Mouse (Mus musculus): ENCODE measurements around the gene Eml2. TPM values are rescaled to one million over a fixed set of nuclear protein-coding genes. Genes with fewer than 3 reads are reported as not detected.

Eml2 gene
- polyA plus RNA-seq (2015; fragmentation: Illumina TruSeq; extraction: RNeasy Lipid Tissue Mini Kit (QIAGEN cat#74804); ENCODE audit: low read depth, low replicate concordance), result 113 TPM

GRCm38 (mm10) chr7:19175708-19176515, at the start of gene Eml2:
Gene Eml2, plus strand, starts transcription at chr7:19176421.

GRCm38 (mm10) chr7:19148875-19149541, 27.2 kb upstream of the Eml2 start, which contains the start of gene Qpctl:
Gene Qpctl, minus strand, starts transcription at chr7:19149291.

GRCm38 (mm10) chr7:19149626-19150025, 26.6 kb upstream of the Eml2 start, which contains the start of gene Snrpd2:
Gene Snrpd2, plus strand, starts transcription at chr7:19149722.

GRCm38 (mm10) chr7:19165656-19166423, 10.4 kb upstream of the Eml2 start, which contains the start of gene Gipr:
Gene Gipr, minus strand, starts transcription at chr7:19166127.

GRCm38 (mm10) chr7:19211996-19212755, 36.0 kb downstream of the Eml2 start, which contains the start of gene Gpr4:
Gene Gpr4, plus strand, starts transcription at chr7:19212538.

GRCm38 (mm10) chr7:19227883-19228792, 51.9 kb downstream of the Eml2 start, which contains the start of gene Opa3:
Gene Opa3, plus strand, starts transcription at chr7:19228334.

Other genes starting within 250 kb of the Eml2 start
- 0.30 TPM for gene Nanos2, start 189.0 kb upstream of the Eml2 start, polyA plus RNA-seq (2015; fragmentation: Illumina TruSeq; extraction: RNeasy Lipid Tissue Mini Kit (QIAGEN cat#74804); ENCODE audit: low read depth, low replicate concordance)
- gene Mypop, start 185.2 kb upstream of the Eml2 start, polyA plus RNA-seq (2015; fragmentation: Illumina TruSeq; extraction: RNeasy Lipid Tissue Mini Kit (QIAGEN cat#74804); ENCODE audit: low read depth, low replicate concordance), result 33.4 TPM
- gene Irf2bp1, start 172.4 kb upstream of the Eml2 start, polyA plus RNA-seq (2015; fragmentation: Illumina TruSeq; extraction: RNeasy Lipid Tissue Mini Kit (QIAGEN cat#74804); ENCODE audit: low read depth, low replicate concordance), result 28.9 TPM
- not detected for gene Foxa3, start 152.9 kb upstream of the Eml2 start, polyA plus RNA-seq (2015; fragmentation: Illumina TruSeq; extraction: RNeasy Lipid Tissue Mini Kit (QIAGEN cat#74804); ENCODE audit: low read depth, low replicate concordance)
- gene Sympk, start 152.0 kb upstream of the Eml2 start, polyA plus RNA-seq (2015; fragmentation: Illumina TruSeq; extraction: RNeasy Lipid Tissue Mini Kit (QIAGEN cat#74804); ENCODE audit: low read depth, low replicate concordance), result 81.7 TPM
- gene Rsph6a, start 121.7 kb upstream of the Eml2 start, polyA plus RNA-seq (2015; fragmentation: Illumina TruSeq; extraction: RNeasy Lipid Tissue Mini Kit (QIAGEN cat#74804); ENCODE audit: low read depth, low replicate concordance), result 0.18 TPM
- 108 TPM for gene Dmwd, start 100.2 kb upstream of the Eml2 start, polyA plus RNA-seq (2015; fragmentation: Illumina TruSeq; extraction: RNeasy Lipid Tissue Mini Kit (QIAGEN cat#74804); ENCODE audit: low read depth, low replicate concordance)
- 19.0 TPM for gene Dmpk, start 92.6 kb upstream of the Eml2 start, polyA plus RNA-seq (2015; fragmentation: Illumina TruSeq; extraction: RNeasy Lipid Tissue Mini Kit (QIAGEN cat#74804); ENCODE audit: low read depth, low replicate concordance)
- 1.9 TPM for gene Six5, start 81.8 kb upstream of the Eml2 start, polyA plus RNA-seq (2015; fragmentation: Illumina TruSeq; extraction: RNeasy Lipid Tissue Mini Kit (QIAGEN cat#74804); ENCODE audit: low read depth, low replicate concordance)
- 0.33 TPM for gene Gm4969, start 58.1 kb upstream of the Eml2 start, polyA plus RNA-seq (2015; fragmentation: Illumina TruSeq; extraction: RNeasy Lipid Tissue Mini Kit (QIAGEN cat#74804); ENCODE audit: low read depth, low replicate concordance)
- gene Fbxo46, start 56.6 kb upstream of the Eml2 start, polyA plus RNA-seq (2015; fragmentation: Illumina TruSeq; extraction: RNeasy Lipid Tissue Mini Kit (QIAGEN cat#74804); ENCODE audit: low read depth, low replicate concordance), result 7.9 TPM
- gene Qpctl, start 27.1 kb upstream of the Eml2 start, polyA plus RNA-seq (2015; fragmentation: Illumina TruSeq; extraction: RNeasy Lipid Tissue Mini Kit (QIAGEN cat#74804); ENCODE audit: low read depth, low replicate concordance), result 14.4 TPM
- 82.5 TPM for gene Snrpd2, start 26.7 kb upstream of the Eml2 start, polyA plus RNA-seq (2015; fragmentation: Illumina TruSeq; extraction: RNeasy Lipid Tissue Mini Kit (QIAGEN cat#74804); ENCODE audit: low read depth, low replicate concordance)
- 1.8 TPM for gene Gipr, start 10.3 kb upstream of the Eml2 start, polyA plus RNA-seq (2015; fragmentation: Illumina TruSeq; extraction: RNeasy Lipid Tissue Mini Kit (QIAGEN cat#74804); ENCODE audit: low read depth, low replicate concordance)
- gene Gpr4, start 36.1 kb downstream of the Eml2 start, polyA plus RNA-seq (2015; fragmentation: Illumina TruSeq; extraction: RNeasy Lipid Tissue Mini Kit (QIAGEN cat#74804); ENCODE audit: low read depth, low replicate concordance), result 3.4 TPM
- gene Opa3, start 51.9 kb downstream of the Eml2 start, polyA plus RNA-seq (2015; fragmentation: Illumina TruSeq; extraction: RNeasy Lipid Tissue Mini Kit (QIAGEN cat#74804); ENCODE audit: low read depth, low replicate concordance), result 44.3 TPM
- gene Vasp, start 95.4 kb downstream of the Eml2 start, polyA plus RNA-seq (2015; fragmentation: Illumina TruSeq; extraction: RNeasy Lipid Tissue Mini Kit (QIAGEN cat#74804); ENCODE audit: low read depth, low replicate concordance), result 14.7 TPM
- not detected for gene Ppm1n, start 103.6 kb downstream of the Eml2 start, polyA plus RNA-seq (2015; fragmentation: Illumina TruSeq; extraction: RNeasy Lipid Tissue Mini Kit (QIAGEN cat#74804); ENCODE audit: low read depth, low replicate concordance)
- 116 TPM for gene Rtn2, start 106.2 kb downstream of the Eml2 start, polyA plus RNA-seq (2015; fragmentation: Illumina TruSeq; extraction: RNeasy Lipid Tissue Mini Kit (QIAGEN cat#74804); ENCODE audit: low read depth, low replicate concordance)
- 8.0 TPM for gene Fosb, start 133.6 kb downstream of the Eml2 start, polyA plus RNA-seq (2015; fragmentation: Illumina TruSeq; extraction: RNeasy Lipid Tissue Mini Kit (QIAGEN cat#74804); ENCODE audit: low read depth, low replicate concordance)
- gene Ercc1, start 168.4 kb downstream of the Eml2 start, polyA plus RNA-seq (2015; fragmentation: Illumina TruSeq; extraction: RNeasy Lipid Tissue Mini Kit (QIAGEN cat#74804); ENCODE audit: low read depth, low replicate concordance), result 39.0 TPM
- gene Cd3eap, start 183.1 kb downstream of the Eml2 start, polyA plus RNA-seq (2015; fragmentation: Illumina TruSeq; extraction: RNeasy Lipid Tissue Mini Kit (QIAGEN cat#74804); ENCODE audit: low read depth, low replicate concordance), result 17.9 TPM
- 2.5 TPM for gene Ppp1r13l, start 183.3 kb downstream of the Eml2 start, polyA plus RNA-seq (2015; fragmentation: Illumina TruSeq; extraction: RNeasy Lipid Tissue Mini Kit (QIAGEN cat#74804); ENCODE audit: low read depth, low replicate concordance)
- gene Ercc2, start 205.6 kb downstream of the Eml2 start, polyA plus RNA-seq (2015; fragmentation: Illumina TruSeq; extraction: RNeasy Lipid Tissue Mini Kit (QIAGEN cat#74804); ENCODE audit: low read depth, low replicate concordance), result 28.2 TPM
- 2.6 TPM for gene Klc3, start 227.7 kb downstream of the Eml2 start, polyA plus RNA-seq (2015; fragmentation: Illumina TruSeq; extraction: RNeasy Lipid Tissue Mini Kit (QIAGEN cat#74804); ENCODE audit: low read depth, low replicate concordance)
- 0.62 TPM for gene Ckm, start 228.4 kb downstream of the Eml2 start, polyA plus RNA-seq (2015; fragmentation: Illumina TruSeq; extraction: RNeasy Lipid Tissue Mini Kit (QIAGEN cat#74804); ENCODE audit: low read depth, low replicate concordance)

Data from brain, adult 10 weeks (tissue).